Mouse (Mus musculus) myocyte (in vitro differentiated cells): ENCODE data around the gene 1110057P08Rik. TPM values are rescaled to one million over a fixed set of nuclear protein-coding genes. Genes with fewer than 3 reads are reported as not detected.

ENCODE experiments used
- H3K27me3 ChIP-seq: one replicate; pipeline ENCODE4 v1.6.1; 2011; ENCODE audit not compliant: control insufficient read depth, insufficient read depth, insufficient read length
- H3K36me3 ChIP-seq: one replicate; pipeline ENCODE4 v1.6.1; 2011; ENCODE audit not compliant: control insufficient read depth, insufficient read depth
- H3K4me2 ChIP-seq: one replicate; pipeline ENCODE4 v1.6.1; 2011; ENCODE audit warnings: low read depth, control low read depth
- H3K4me3 ChIP-seq: one replicate; pipeline ENCODE4 v1.5.1; 2011; ENCODE audit warnings: mild to moderate bottlenecking, control low read depth, moderate library complexity
- H3K79me2 ChIP-seq: one replicate; pipeline ENCODE4 v1.6.1; 2011; ENCODE audit not compliant: control insufficient read depth, insufficient read depth
- H3ac ChIP-seq: one replicate; pipeline ENCODE4 v1.6.1; 2011; ENCODE audit not compliant: control insufficient read depth, insufficient read length
- CEBPB ChIP-seq: IDR thresholded peaks from 2 replicates; pipeline ENCODE4 v1.6.1; 2011; ENCODE audit warnings: mild to moderate bottlenecking, moderate library complexity; ENCODE audit not compliant: poor library complexity, insufficient read depth, severe bottlenecking
- E2F4 ChIP-seq: IDR thresholded peaks from one replicate; pipeline ENCODE4 v1.6.1; 2011; ENCODE audit warnings: mild to moderate bottlenecking, control low read depth, moderate library complexity; ENCODE audit not compliant: insufficient read depth
- MAX ChIP-seq: IDR thresholded peaks from one replicate; pipeline ENCODE4 v1.6.1; 2011; ENCODE audit warnings: low read depth, mild to moderate bottlenecking, control low read depth
- MYOD1 ChIP-seq, 3 experiments: IDR thresholded peaks; one replicate each; pipeline ENCODE4 v1.6.1; 2011; ENCODE audit warnings: control low read depth in 2 of 3, low read depth in 2 of 3, mild to moderate bottlenecking in 2 of 3, moderate library complexity in 1 of 3; ENCODE audit not compliant: insufficient read length in 2 of 3, control insufficient read depth in 1 of 3
- MYOG ChIP-seq, 3 experiments: IDR thresholded peaks; one replicate each; pipeline ENCODE4 v1.6.1; 2011; ENCODE audit warnings: control low read depth in 2 of 3, low read depth in 2 of 3, mild to moderate bottlenecking in 2 of 3; ENCODE audit not compliant: insufficient read length in 2 of 3, control insufficient read depth in 1 of 3, insufficient read depth in 1 of 3
- POLR2A ChIP-seq: IDR thresholded peaks from one replicate; pipeline ENCODE4 v1.6.1; 2011; ENCODE audit warnings: low read depth, mild to moderate bottlenecking, control low read depth, moderate library complexity; ENCODE audit not compliant: insufficient read length
- POLR2AphosphoS2 ChIP-seq: IDR thresholded peaks from one replicate; pipeline ENCODE4 v1.6.1; 2011; ENCODE audit warnings: low read depth, control low read depth; ENCODE audit not compliant: insufficient read length
- REST ChIP-seq: IDR thresholded peaks from one replicate; pipeline ENCODE4 v1.6.1; 2011; ENCODE audit warnings: mild to moderate bottlenecking, control low read depth, moderate library complexity; ENCODE audit not compliant: insufficient read depth, insufficient read length
- SRF ChIP-seq: IDR thresholded peaks from one replicate; pipeline ENCODE4 v1.6.1; 2011; ENCODE audit warnings: low read depth; ENCODE audit not compliant: control insufficient read depth, insufficient read length
- TCF12 ChIP-seq: IDR thresholded peaks from one replicate; pipeline ENCODE4 v1.6.1; 2011; ENCODE audit warnings: mild to moderate bottlenecking, control low read depth; ENCODE audit not compliant: poor library complexity, insufficient read depth, severe bottlenecking
- TCF3 ChIP-seq: IDR thresholded peaks from one replicate; pipeline ENCODE4 v1.6.1; 2011; ENCODE audit warnings: low read depth, control low read depth; ENCODE audit not compliant: insufficient read length
- USF1 ChIP-seq: IDR thresholded peaks from one replicate; pipeline ENCODE4 v1.6.1; 2011; ENCODE audit warnings: low read depth, mild to moderate bottlenecking, control low read depth, moderate library complexity
- polyA plus RNA-seq: library from polyadenylated mRNA; unstranded; fragments of >200 nt; fragmentation: generic; extraction: Trizol; gene quantifications from one replicate; pipeline ENCODE4 v1.2.1, GENCODE M21; 2012; ENCODE audit warnings: missing spikeins

Gene 1110057P08Rik
- polyA plus RNA-seq, 1 experiment, result not detected

GRCm38 (mm10) chr16:89188621-89189020, 14.1 kb downstream of the 1110057P08Rik start:
- Histone ChIP-seq H3K27me3 (no peaks in the 10 kb centered on the region), H3K4me2 (no peak overlapping the region), H3K4me3 (no peak overlapping the region), H3ac (no peak overlapping the region), H3K79me2 (no peaks in the 10 kb centered on the region), H3K36me3 (no peaks in the 10 kb centered on the region)
- TF ChIP-seq POLR2A (no peak), MAX (no peak), POLR2AphosphoS2 (no peak), SRF (no peak), REST (no peak), MYOG (IDR thresholded peaks at IDR 0.05; ENCODE audit: control insufficient read depth in 1 of 3, insufficient read depth in 1 of 3, insufficient read length in 2 of 3, low read depth in 2 of 3) (no peak), USF1 (no peak), TCF12 (no peak), CEBPB (no peak), E2F4 (no peak), TCF3 (no peak), MYOD1 (IDR thresholded peaks at IDR 0.05; ENCODE audit: control insufficient read depth in 1 of 3, insufficient read length in 2 of 3, low read depth in 2 of 3) (no peak)

GRCm38 (mm10) chr16:89205561-89205960, 31.0 kb downstream of the 1110057P08Rik start, which contains the start of gene Krtap20-2:
Gene Krtap20-2 (plus strand): TSS chr16:89205861.
- no peaks in the 10 kb centered on the region for H3K36me3 ChIP-seq
- no peaks in the 10 kb centered on the region for H3K27me3 ChIP-seq
- TF ChIP-seq POLR2AphosphoS2 (no peak), MYOD1 (IDR thresholded peaks at IDR 0.05; ENCODE audit: control insufficient read depth in 1 of 3, insufficient read length in 2 of 3, low read depth in 2 of 3) (no peak), POLR2A (no peak), TCF12 (no peak), CEBPB (no peak), REST (no peak), MYOG (IDR thresholded peaks at IDR 0.05; ENCODE audit: control insufficient read depth in 1 of 3, insufficient read depth in 1 of 3, insufficient read length in 2 of 3, low read depth in 2 of 3) (no peak), SRF (no peak), USF1 (no peak), TCF3 (no peak), MAX (no peak), E2F4 (no peak)

More at GRCm38 (mm10) chr16:89205561-89205960, 31.0 kb downstream of the 1110057P08Rik start, which contains the start of gene Krtap20-2:
- Histone ChIP-seq H3K79me2 (no peaks in the 10 kb centered on the region), H3ac (no peak within 1 kb of the TSS), H3K4me2 (no peak within 1 kb of the TSS), H3K4me3 (no peak within 1 kb of the TSS)

Other genes starting within 250 kb of the 1110057P08Rik start
- not detected for gene Krtap19-9b, start 242.5 kb upstream of the 1110057P08Rik start, polyA plus RNA-seq
- not detected for gene Krtap16-3, start 211.9 kb upstream of the 1110057P08Rik start, polyA plus RNA-seq
- gene Krtap22-2, start 164.0 kb upstream of the 1110057P08Rik start, polyA plus RNA-seq, result not detected
- not detected for gene Gm10229, start 159.5 kb upstream of the 1110057P08Rik start, polyA plus RNA-seq
- gene Krtap6-1, start 143.0 kb upstream of the 1110057P08Rik start, polyA plus RNA-seq, result not detected
- gene Gm10228, start 133.3 kb upstream of the 1110057P08Rik start, polyA plus RNA-seq, result not detected
- not detected for gene Krtap6-5, start 126.9 kb upstream of the 1110057P08Rik start, polyA plus RNA-seq
- not detected for gene 1110025L11Rik, start 110.7 kb upstream of the 1110057P08Rik start, polyA plus RNA-seq
- not detected for gene Krtap6-3, start 90.7 kb upstream of the 1110057P08Rik start, polyA plus RNA-seq
- not detected for gene Gm6358, start 33.9 kb upstream of the 1110057P08Rik start, polyA plus RNA-seq
- not detected for gene Gm10061, start 23.6 kb upstream of the 1110057P08Rik start, polyA plus RNA-seq
- not detected for gene Gm9789, start 16.8 kb upstream of the 1110057P08Rik start, polyA plus RNA-seq
- gene Gm7735, start 5.2 kb upstream of the 1110057P08Rik start, polyA plus RNA-seq, result not detected
- gene Krtap20-2, start 31.1 kb downstream of the 1110057P08Rik start, polyA plus RNA-seq, result not detected
- gene Krtap21-1, start 229.1 kb downstream of the 1110057P08Rik start, polyA plus RNA-seq, result not detected
- gene Krtap6-2, start 245.4 kb downstream of the 1110057P08Rik start, polyA plus RNA-seq, result not detected